Mouse (Mus musculus) midbrain, embryonic 11.5 days (tissue): Measurements from ENCODE around the gene Glud1. TPM values are rescaled to one million over a fixed set of nuclear protein-coding genes. Genes with fewer than 3 reads are reported as not detected.

Source experiments
- ATAC-seq: fragments of 200-750 bp; cut with Nextera tagmentation; 2 replicates; pipeline ENCODE4 v1.8.0; 2017; ENCODE audit warnings: moderate TSS enrichment, moderate library complexity; ENCODE audit not compliant: low FRiP score
- DNase-seq: peaks from one replicate; pipeline ENCODE4 v3.0.0; 2015; ENCODE audit warnings: low spot score; ENCODE audit errors: missing footprints
- H3K27ac ChIP-seq: fragments of 300-500 bp; sonication (generic); 2 replicates; pipeline ENCODE4 v1.5.1; 2014; ENCODE audit warnings: low read depth, low read length
- H3K27me3 ChIP-seq: fragments of 300-500 bp; sonication (generic); 2 replicates; pipeline ENCODE4 v1.6.1; 2014; ENCODE audit warnings: mild to moderate bottlenecking, low read length, moderate library complexity, mixed read lengths; ENCODE audit not compliant: control insufficient read depth, insufficient read depth
- H3K36me3 ChIP-seq: fragments of 300-500 bp; sonication (generic); 2 replicates; pipeline ENCODE4 v1.6.1; 2014; ENCODE audit warnings: mild to moderate bottlenecking, low read length, moderate library complexity, mixed read lengths; ENCODE audit not compliant: control insufficient read depth, insufficient read depth
- H3K4me1 ChIP-seq: fragments of 300-500 bp; sonication (generic); 2 replicates; pipeline ENCODE4 v1.6.1; 2014; ENCODE audit warnings: low read length; ENCODE audit not compliant: control insufficient read depth, insufficient read depth
- H3K4me2 ChIP-seq: fragments of 300-500 bp; sonication (generic); 2 replicates; pipeline ENCODE4 v1.6.1; 2014; ENCODE audit warnings: mild to moderate bottlenecking, moderate library complexity
- H3K4me3 ChIP-seq: fragments of 300-500 bp; sonication (generic); 2 replicates; pipeline ENCODE4 v1.5.1; 2014; ENCODE audit warnings: low read depth, low read length
- H3K9ac ChIP-seq: fragments of 300-500 bp; sonication (generic); 2 replicates; pipeline ENCODE4 v1.6.1; 2014; ENCODE audit warnings: low read length
- H3K9me3 ChIP-seq: fragments of 300-500 bp; sonication (generic); 2 replicates; pipeline ENCODE4 v1.6.1; 2016; ENCODE audit warnings: low read length; ENCODE audit not compliant: control insufficient read depth
- WGBS: fragments of 180-500 bp; shearing (Covaris S2); extraction: QIAGEN DNeasy Blood & Tissue Kit; methylation state at CpG from one replicate; pipeline ENCODE4 v1.1.7; 2014; 5-methylcytosine and 5-hydroxymethylcytosine counted together
- polyA plus RNA-seq: library from polyadenylated mRNA; unstranded; fragments of >200 nt; fragmentation: Nextera tagmentation; extraction: Ambion mirVana; gene quantifications from 2 replicates; pipeline ENCODE4 v1.2.1, GENCODE M21; 2014

The Glud1 gene
- polyA plus RNA-seq, 1 experiment from 2014 or later: 101 TPM

GRCm38 (mm10) chr14:34341993-34342392, 31.5 kb downstream of the Glud1 start:
- no peaks in the 10 kb centered on the region for H3K9me3 ChIP-seq
- peak; percentile 76 for DNase-seq
- no peak overlapping the region for H3K4me3 ChIP-seq
- no peak overlapping the region for H3K9ac ChIP-seq
- no peak overlapping the region for H3K27ac ChIP-seq
- H3K4me2 ChIP-seq: no peak overlapping the region
- no peak for ATAC-seq
- WGBS: 91% methylated on average over 4 of the region's 4 CpGs
- H3K36me3 ChIP-seq: peaks cover 4% of the 10 kb centered on the region; the same call in 1 of the 2 replicates
- no peaks in the 10 kb centered on the region for H3K4me1 ChIP-seq
- H3K27me3 ChIP-seq: no peaks in the 10 kb centered on the region

DNA sequence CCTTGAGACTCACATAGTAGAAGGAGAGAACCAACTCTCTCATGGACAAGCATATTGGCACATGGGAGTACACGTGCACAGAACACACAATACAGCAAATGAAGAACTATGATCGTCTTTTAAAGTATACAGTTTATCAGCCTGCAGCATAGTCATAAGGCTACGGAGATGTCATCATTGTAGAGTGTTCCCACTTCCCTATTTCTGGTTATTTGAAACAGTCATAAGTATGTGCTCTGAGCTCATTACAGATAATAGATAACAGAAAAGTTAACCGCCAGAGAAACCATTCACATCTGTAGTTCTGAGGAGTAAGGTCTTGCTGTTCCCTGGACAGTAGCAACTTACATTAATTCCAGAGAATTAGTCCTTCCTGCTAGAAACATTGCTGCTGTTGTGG, 32.6 kb downstream of the Glud1 start:
- H3K36me3 ChIP-seq: peaks cover 4% of the 10 kb centered on the region; the same call in 1 of the 2 replicates
- ATAC-seq: no peak
- no peaks in the 10 kb centered on the region for H3K4me1 ChIP-seq
- no peak for DNase-seq
- H3K27ac ChIP-seq: no peak overlapping the region
- 95% methylated on average over 4 of the region's 4 CpGs for WGBS
- no peaks in the 10 kb centered on the region for H3K27me3 ChIP-seq
- no peak overlapping the region for H3K4me2 ChIP-seq
- H3K9ac ChIP-seq: no peak overlapping the region
- H3K9me3 ChIP-seq: no peaks in the 10 kb centered on the region
- no peak overlapping the region for H3K4me3 ChIP-seq

- ATAC-seq (no peak), DNase-seq (no peak)
- Histone ChIP-seq H3K9ac (no peak overlapping the region), H3K36me3 (peaks cover 4% of the 10 kb centered on the region; the same call in 1 of the 2 replicates), H3K4me2 (no peak overlapping the region), H3K27me3 (no peaks in the 10 kb centered on the region), H3K27ac (no peak overlapping the region), H3K4me3 (no peak overlapping the region), H3K9me3 (no peaks in the 10 kb centered on the region), H3K4me1 (no peaks in the 10 kb centered on the region)
- 86% methylated on average over 5 of the region's 5 CpGs for WGBS
These were observed 33.8 kb downstream of the Glud1 start for GRCm38 (mm10) chr14:34344361-34344760.

DNA sequence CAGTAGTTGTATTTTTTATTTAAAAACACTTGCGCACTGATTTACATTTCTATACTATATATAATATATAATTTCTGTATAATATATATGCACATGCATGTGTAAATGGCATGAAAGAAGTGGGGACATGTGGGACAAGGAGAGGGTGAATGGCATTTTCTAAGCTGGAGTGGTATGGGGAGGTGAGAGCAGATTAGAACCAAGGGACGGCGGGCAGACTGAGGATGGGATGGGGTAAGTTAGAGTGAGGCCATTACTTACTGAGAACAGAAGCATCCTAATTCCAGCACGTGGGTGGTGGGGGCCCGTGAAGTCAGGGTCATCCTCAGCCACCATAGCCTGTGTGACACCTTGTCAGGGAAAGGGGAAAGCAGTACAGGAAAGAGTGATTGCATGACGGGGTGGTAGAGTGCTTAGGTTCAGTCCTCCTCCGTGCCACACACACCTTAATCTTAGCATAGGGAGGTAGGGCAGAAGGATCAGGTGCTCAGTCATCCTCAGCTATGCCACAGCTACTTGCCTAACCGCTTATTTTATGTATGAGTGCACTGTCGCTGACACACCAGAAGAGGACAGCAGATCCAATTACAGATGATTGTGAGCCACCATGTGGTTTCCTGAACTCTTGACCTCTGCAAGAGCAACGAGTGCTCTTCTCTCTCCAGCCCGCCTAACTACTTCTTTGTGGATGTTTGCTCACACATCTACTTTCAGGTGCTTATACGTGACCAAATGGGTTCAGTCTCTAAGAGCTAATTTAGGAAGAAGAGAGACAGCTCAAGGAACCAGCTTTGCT, 35.4 kb downstream of the Glud1 start:
- Histone ChIP-seq H3K27me3 (no peaks in the 10 kb centered on the region), H3K9me3 (no peaks in the 10 kb centered on the region), H3K4me3 (no peak overlapping the region), H3K4me1 (no peaks in the 10 kb centered on the region), H3K36me3 (peaks cover 4% of the 10 kb centered on the region; the same call in 1 of the 2 replicates), H3K27ac (no peak overlapping the region), H3K4me2 (no peak overlapping the region), H3K9ac (no peak overlapping the region)
- DNase-seq (no peak), ATAC-seq (peak; percentile 19; the same call in 1 of the 2 replicates)
- WGBS: 64% methylated on average over 12 of the region's 12 CpGs

DNA sequence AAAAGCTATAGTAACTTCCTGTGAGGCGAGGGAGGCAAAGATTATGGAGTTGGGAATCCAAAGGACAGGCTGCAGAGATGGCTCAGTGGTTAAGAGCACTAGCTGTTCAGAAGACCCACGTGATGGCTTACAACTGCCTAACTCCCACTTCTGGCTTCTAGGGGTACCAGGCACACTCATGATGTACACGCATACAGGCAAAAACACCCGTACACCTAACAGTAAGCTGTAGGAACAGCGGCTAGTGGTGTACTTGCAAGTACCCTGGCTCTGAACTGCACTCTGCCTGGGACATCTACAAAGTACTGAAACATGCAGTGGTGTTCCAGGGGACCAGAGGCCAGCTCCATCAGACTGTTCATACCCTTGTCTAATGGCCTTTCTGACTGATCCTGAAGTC, 36.6 kb downstream of the Glud1 start:
- Histone ChIP-seq H3K27me3 (no peaks in the 10 kb centered on the region), H3K27ac (no peak overlapping the region), H3K36me3 (peaks cover 4% of the 10 kb centered on the region; the same call in 1 of the 2 replicates), H3K4me1 (no peaks in the 10 kb centered on the region), H3K9me3 (no peaks in the 10 kb centered on the region), H3K4me3 (no peak overlapping the region), H3K9ac (no peak overlapping the region), H3K4me2 (no peak overlapping the region)
- DNase-seq: no peak
- no peak for ATAC-seq
- 91% methylated on average over 5 of the region's 5 CpGs for WGBS

- WGBS: 85% methylated on average over 7 of the region's 7 CpGs
- no peaks in the 10 kb centered on the region for H3K9me3 ChIP-seq
- H3K27me3 ChIP-seq: no peaks in the 10 kb centered on the region
- H3K27ac ChIP-seq: no peak overlapping the region
- no peak overlapping the region for H3K4me3 ChIP-seq
- no peak overlapping the region for H3K9ac ChIP-seq
- H3K36me3 ChIP-seq: peaks cover 1% of the 10 kb centered on the region; the same call in 1 of the 2 replicates
- no peak overlapping the region for H3K4me2 ChIP-seq
- ATAC-seq (no peak), DNase-seq (no peak)
- H3K4me1 ChIP-seq: no peaks in the 10 kb centered on the region
These were observed 37.8 kb downstream of the Glud1 start for GRCm38 (mm10) chr14:34348301-34348700.

DNA sequence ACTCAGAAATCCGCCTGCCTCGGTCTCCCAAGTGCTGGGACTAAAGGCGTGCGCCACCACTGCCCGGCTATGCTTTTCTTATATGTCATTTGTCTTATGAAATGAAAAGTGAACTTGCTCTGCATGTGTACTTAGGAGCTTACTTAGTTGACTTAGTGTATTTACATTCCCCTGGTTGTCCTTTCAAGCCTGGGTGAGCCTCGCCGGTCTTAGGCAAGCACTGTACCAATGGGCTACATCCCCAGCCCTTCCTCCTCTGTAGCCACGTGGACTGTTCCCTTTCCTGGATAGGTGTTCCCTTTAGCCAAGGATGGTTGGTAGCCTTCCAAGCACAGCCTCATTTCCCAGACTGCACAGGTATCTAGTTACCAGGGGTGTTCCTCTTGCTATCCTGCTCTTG, 38.5 kb downstream of the Glud1 start:
- Histone ChIP-seq H3K9ac (no peak overlapping the region), H3K9me3 (no peaks in the 10 kb centered on the region), H3K4me1 (no peaks in the 10 kb centered on the region), H3K27ac (no peak overlapping the region), H3K4me2 (no peak overlapping the region), H3K36me3 (no peaks in the 10 kb centered on the region), H3K4me3 (no peak overlapping the region), H3K27me3 (no peaks in the 10 kb centered on the region)
- 75% methylated on average over 8 of the region's 8 CpGs for WGBS
- ATAC-seq (no peak), DNase-seq (no peak)

DNA sequence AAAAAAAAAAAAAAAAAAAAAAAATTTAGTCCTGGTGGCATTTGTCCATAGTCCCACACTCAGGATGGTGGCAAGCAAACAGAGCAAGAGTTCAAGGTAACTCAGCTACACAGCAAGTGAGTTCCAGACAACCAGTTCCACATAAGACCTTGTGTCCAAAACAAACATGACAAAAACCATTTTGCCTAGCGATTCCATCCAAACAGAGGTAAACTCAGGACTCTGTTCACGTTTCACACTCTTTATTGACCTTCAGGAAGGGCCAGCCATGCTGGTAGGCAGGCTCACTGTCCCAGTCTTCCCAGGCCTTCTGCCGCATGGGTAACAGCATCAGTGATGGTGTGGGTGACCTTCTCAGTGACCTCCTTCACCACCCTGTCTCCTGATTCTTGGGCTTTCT, 41.1 kb downstream of the Glud1 start:
- 81% methylated on average over 3 of the region's 3 CpGs for WGBS
- Histone ChIP-seq H3K27me3 (no peaks in the 10 kb centered on the region), H3K4me2 (no peak overlapping the region), H3K9ac (no peak overlapping the region), H3K9me3 (no peaks in the 10 kb centered on the region), H3K36me3 (no peaks in the 10 kb centered on the region), H3K4me1 (no peaks in the 10 kb centered on the region), H3K27ac (no peak overlapping the region), H3K4me3 (no peak overlapping the region)
- ATAC-seq (no peak), DNase-seq (no peak)

DNA sequence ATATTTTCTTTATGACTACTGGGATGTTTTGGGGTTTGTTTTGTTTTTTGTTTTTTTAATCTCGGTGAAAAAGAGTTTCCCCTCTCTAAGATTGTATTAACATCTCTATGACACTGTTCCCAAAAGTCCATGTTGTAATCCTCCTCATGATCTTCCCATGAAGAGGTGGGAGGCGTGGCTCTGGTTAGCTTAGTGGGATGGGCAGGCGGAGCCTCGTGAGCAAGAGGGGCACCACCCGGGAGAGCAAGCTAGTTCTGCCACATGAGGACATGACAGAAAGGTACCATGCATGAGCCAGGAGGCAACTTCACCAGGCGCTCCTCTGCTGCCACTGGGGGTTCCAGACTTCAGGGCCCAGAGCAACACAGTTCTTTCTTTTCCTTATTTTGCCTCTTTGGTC, 42.0 kb downstream of the Glud1 start:
- Histone ChIP-seq H3K36me3 (no peaks in the 10 kb centered on the region), H3K27ac (no peak overlapping the region), H3K9ac (no peak overlapping the region), H3K4me2 (no peak overlapping the region), H3K9me3 (no peaks in the 10 kb centered on the region), H3K4me1 (no peaks in the 10 kb centered on the region), H3K4me3 (no peak overlapping the region), H3K27me3 (no peaks in the 10 kb centered on the region)
- 73% methylated on average over 6 of the region's 6 CpGs for WGBS
- DNase-seq (no peak), ATAC-seq (no peak)
